Mouse (Mus musculus) liver, embryonic 11.5 days (tissue): ENCODE measurements around the gene Gprin1. TPM values are rescaled to one million over a fixed set of nuclear protein-coding genes. Genes with fewer than 3 reads are reported as not detected.

Experiments
- polyA plus RNA-seq: library from polyadenylated mRNA; unstranded; fragments of >200 nt; fragmentation: Nextera tagmentation; extraction: Ambion mirVana; gene quantifications from 2 replicates; pipeline ENCODE4 v1.2.1, GENCODE M21; 2014

Gene Gprin1
- polyA plus RNA-seq, 1 experiment from 2014 or later: 0.30 TPM

Other genes with a start within 250 kb of the Gprin1 start
- 10.1 and 11.6 TPM in 2 replicates for gene Simc1, start 246.1 kb downstream of the Gprin1 start, polyA plus RNA-seq
- gene 4833439L19Rik, start 184.4 kb downstream of the Gprin1 start, polyA plus RNA-seq: 95.1 and 104 TPM in 2 replicates
- 15.1 and 16.8 TPM in 2 replicates for gene Arl10, start 174.9 kb downstream of the Gprin1 start, polyA plus RNA-seq
- gene Nop16, start 159.8 kb downstream of the Gprin1 start, polyA plus RNA-seq: 137 and 152 TPM in 2 replicates
- 162 and 177 TPM in 2 replicates for gene Higd2a, start 159.7 kb downstream of the Gprin1 start, polyA plus RNA-seq
- gene Cltb, start 138.5 kb downstream of the Gprin1 start, polyA plus RNA-seq: 31.9 and 32.3 TPM in 2 replicates
- gene Faf2, start 128.1 kb downstream of the Gprin1 start, polyA plus RNA-seq: 52.7 and 55.2 TPM in 2 replicates
- gene Rnf44, start 56.0 kb downstream of the Gprin1 start, polyA plus RNA-seq: 71.5 and 82.3 TPM in 2 replicates
- gene Cdhr2, start 48.4 kb downstream of the Gprin1 start, polyA plus RNA-seq: 7.4 and 8.3 TPM in 2 replicates
- gene Sncb, start 16.7 kb upstream of the Gprin1 start, polyA plus RNA-seq: not detected in 2 replicates
- not detected in 2 replicates for gene Eif4e1b, start 34.1 kb upstream of the Gprin1 start, polyA plus RNA-seq
- 2.3 and 2.6 TPM in 2 replicates for gene Tspan17, start 39.5 kb upstream of the Gprin1 start, polyA plus RNA-seq
- 1.5 and 1.9 TPM in 2 replicates for gene Unc5a, start 199.5 kb upstream of the Gprin1 start, polyA plus RNA-seq